Mouse (Mus musculus): ENCODE results near the gene Ttc7b. TPM values are rescaled to one million over a fixed set of nuclear protein-coding genes. Genes with fewer than 3 reads are reported as not detected.

Ttc7b gene
- polyA plus RNA-seq, 1 experiment: 18.2 TPM

- Histone ChIP-seq H3ac (ENCODE audit: control insufficient read depth, insufficient read length) (no peak overlapping the region), H3K36me3 (ENCODE audit: control insufficient read depth, insufficient read depth) (no peaks in the 10 kb centered on the region), H3K4me3 (no peak overlapping the region), H3K4me2 (ENCODE audit: low read depth) (no peak overlapping the region), H3K79me2 (ENCODE audit: control insufficient read depth, insufficient read depth) (no peaks in the 10 kb centered on the region), H3K27me3 (ENCODE audit: control insufficient read depth, insufficient read depth, insufficient read length) (no peaks in the 10 kb centered on the region)
- no peak for TF ChIP-seq POLR2AphosphoS2 (IDR thresholded peaks at IDR 0.05; ENCODE audit: insufficient read length, low read depth)
- TF ChIP-seq REST (IDR thresholded peaks at IDR 0.05; ENCODE audit: insufficient read depth, insufficient read length): no peak
- no peak for TF ChIP-seq CEBPB (IDR thresholded peaks at IDR 0.05; ENCODE audit: insufficient read depth, poor library complexity, severe bottlenecking)
- no peak for TF ChIP-seq MYOG (IDR thresholded peaks at IDR 0.05; ENCODE audit: control insufficient read depth in 1 of 3, insufficient read depth in 1 of 3, insufficient read length in 2 of 3, low read depth in 2 of 3)
- no peak for TF ChIP-seq MAX (IDR thresholded peaks at IDR 0.05; ENCODE audit: low read depth)
Observed at GRCm38 (mm10) chr12:100478615-100479014, 42.0 kb downstream of the Ttc7b start.

GRCm38 (mm10) chr12:100478151-100478550 is 42.5 kb downstream of the Ttc7b start:
- TF ChIP-seq MAX (IDR thresholded peaks at IDR 0.05; ENCODE audit: low read depth) (no peak), E2F4 (IDR thresholded peaks at IDR 0.05; ENCODE audit: insufficient read depth) (no peak)
- H3K4me3 ChIP-seq: no peak overlapping the region
- H3ac ChIP-seq (ENCODE audit: control insufficient read depth, insufficient read length): no peak overlapping the region
- H3K27me3 ChIP-seq (ENCODE audit: control insufficient read depth, insufficient read depth, insufficient read length): no peaks in the 10 kb centered on the region
- no peaks in the 10 kb centered on the region for H3K36me3 ChIP-seq (ENCODE audit: control insufficient read depth, insufficient read depth)
- H3K4me2 ChIP-seq (ENCODE audit: low read depth): no peak overlapping the region
- H3K79me2 ChIP-seq (ENCODE audit: control insufficient read depth, insufficient read depth): no peaks in the 10 kb centered on the region

GRCm38 (mm10) chr12:100477474-100477873 is 43.2 kb downstream of the Ttc7b start:
- H3K4me3 ChIP-seq: no peak overlapping the region
- TF ChIP-seq POLR2A (IDR thresholded peaks at IDR 0.05; ENCODE audit: insufficient read length, low read depth) (no peak), REST (IDR thresholded peaks at IDR 0.05; ENCODE audit: insufficient read depth, insufficient read length) (no peak), TCF12 (IDR thresholded peaks at IDR 0.05; ENCODE audit: insufficient read depth, poor library complexity, severe bottlenecking) (no peak), E2F4 (IDR thresholded peaks at IDR 0.05; ENCODE audit: insufficient read depth) (no peak), POLR2AphosphoS2 (IDR thresholded peaks at IDR 0.05; ENCODE audit: insufficient read length, low read depth) (no peak), SRF (IDR thresholded peaks at IDR 0.05; ENCODE audit: control insufficient read depth, insufficient read length, low read depth) (no peak), MYOD1 (IDR thresholded peaks at IDR 0.05; ENCODE audit: control insufficient read depth in 1 of 3, insufficient read length in 2 of 3, low read depth in 2 of 3) (no peak), CEBPB (IDR thresholded peaks at IDR 0.05; ENCODE audit: insufficient read depth, poor library complexity, severe bottlenecking) (no peak), TCF3 (IDR thresholded peaks at IDR 0.05; ENCODE audit: insufficient read length, low read depth) (no peak), MYOG (IDR thresholded peaks at IDR 0.05; ENCODE audit: control insufficient read depth in 1 of 3, insufficient read depth in 1 of 3, insufficient read length in 2 of 3, low read depth in 2 of 3) (no peak)
- H3K4me2 ChIP-seq (ENCODE audit: low read depth): no peak overlapping the region
- no peaks in the 10 kb centered on the region for H3K79me2 ChIP-seq (ENCODE audit: control insufficient read depth, insufficient read depth)
- no peaks in the 10 kb centered on the region for H3K36me3 ChIP-seq (ENCODE audit: control insufficient read depth, insufficient read depth)
- no peaks in the 10 kb centered on the region for H3K27me3 ChIP-seq (ENCODE audit: control insufficient read depth, insufficient read depth, insufficient read length)
- H3ac ChIP-seq (ENCODE audit: control insufficient read depth, insufficient read length): no peak overlapping the region

DNA sequence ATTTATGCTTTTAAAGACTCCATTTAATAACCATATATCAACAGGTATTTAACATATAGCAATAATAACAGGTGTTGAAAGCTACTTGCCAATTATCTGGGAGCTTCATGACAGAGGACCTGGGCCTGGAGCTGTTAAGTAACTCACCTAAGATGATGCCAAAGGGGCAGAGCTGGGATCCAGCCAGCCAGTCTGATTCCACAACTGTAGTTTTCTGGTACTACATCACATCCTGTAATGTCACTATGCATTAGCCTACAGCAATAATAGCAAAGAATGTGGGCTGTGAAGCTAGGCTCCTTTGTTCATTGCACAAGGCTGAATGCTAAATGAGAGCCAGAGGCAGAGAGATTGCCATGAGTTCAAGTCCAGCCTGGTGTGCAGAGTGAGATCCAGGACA is 44.3 kb downstream of the Ttc7b start:
- H3K4me2 ChIP-seq (ENCODE audit: low read depth): no peak overlapping the region
- H3K4me3 ChIP-seq: no peak overlapping the region
- no peaks in the 10 kb centered on the region for H3K27me3 ChIP-seq (ENCODE audit: control insufficient read depth, insufficient read depth, insufficient read length)
- no peak for TF ChIP-seq POLR2A (IDR thresholded peaks at IDR 0.05; ENCODE audit: insufficient read length, low read depth)
- no peaks in the 10 kb centered on the region for H3K36me3 ChIP-seq (ENCODE audit: control insufficient read depth, insufficient read depth)
- no peak overlapping the region for H3ac ChIP-seq (ENCODE audit: control insufficient read depth, insufficient read length)
- no peaks in the 10 kb centered on the region for H3K79me2 ChIP-seq (ENCODE audit: control insufficient read depth, insufficient read depth)

DNA sequence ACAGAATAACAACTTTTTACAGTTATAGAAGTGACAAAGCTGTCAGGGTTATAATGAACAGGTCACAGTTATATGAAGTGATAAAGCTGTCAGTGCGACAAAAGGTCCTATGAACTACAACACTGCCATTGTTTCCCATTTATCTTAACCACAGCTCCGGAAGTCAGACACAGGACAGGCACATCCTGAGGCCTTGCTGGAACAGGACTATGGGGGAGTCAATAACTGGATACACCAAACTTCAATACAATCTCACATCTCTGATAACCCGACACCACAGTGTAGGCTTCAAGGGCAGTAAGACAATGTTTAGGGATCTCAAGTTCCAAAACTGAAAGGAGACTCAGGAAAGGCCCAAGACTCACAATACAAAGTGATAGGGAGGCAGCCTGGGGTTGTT is 45.1 kb downstream of the Ttc7b start:
- H3K4me2 ChIP-seq (ENCODE audit: low read depth): no peak overlapping the region
- H3K4me3 ChIP-seq: no peak overlapping the region
- no peak for TF ChIP-seq MYOD1 (IDR thresholded peaks at IDR 0.05; ENCODE audit: control insufficient read depth in 1 of 3, insufficient read length in 2 of 3, low read depth in 2 of 3)
- no peak for TF ChIP-seq MAX (IDR thresholded peaks at IDR 0.05; ENCODE audit: low read depth)
- TF ChIP-seq CEBPB (IDR thresholded peaks at IDR 0.05; ENCODE audit: insufficient read depth, poor library complexity, severe bottlenecking): no peak
- no peak for TF ChIP-seq E2F4 (IDR thresholded peaks at IDR 0.05; ENCODE audit: insufficient read depth)
- no peak for TF ChIP-seq POLR2A (IDR thresholded peaks at IDR 0.05; ENCODE audit: insufficient read length, low read depth)
- TF ChIP-seq MYOG (IDR thresholded peaks at IDR 0.05; ENCODE audit: control insufficient read depth in 1 of 3, insufficient read depth in 1 of 3, insufficient read length in 2 of 3, low read depth in 2 of 3): no peak
- no peak for TF ChIP-seq USF1 (IDR thresholded peaks at IDR 0.05; ENCODE audit: low read depth)
- TF ChIP-seq REST (IDR thresholded peaks at IDR 0.05; ENCODE audit: insufficient read depth, insufficient read length): no peak
- H3K79me2 ChIP-seq (ENCODE audit: control insufficient read depth, insufficient read depth): no peaks in the 10 kb centered on the region
- no peak overlapping the region for H3ac ChIP-seq (ENCODE audit: control insufficient read depth, insufficient read length)
- H3K36me3 ChIP-seq (ENCODE audit: control insufficient read depth, insufficient read depth): no peaks in the 10 kb centered on the region
- H3K27me3 ChIP-seq (ENCODE audit: control insufficient read depth, insufficient read depth, insufficient read length): no peaks in the 10 kb centered on the region

GRCm38 (mm10) chr12:100474661-100475321 is 45.8 kb downstream of the Ttc7b start:
- H3K4me2 ChIP-seq (ENCODE audit: low read depth): no peak overlapping the region
- H3K79me2 ChIP-seq (ENCODE audit: control insufficient read depth, insufficient read depth): no peaks in the 10 kb centered on the region
- H3K4me3 ChIP-seq: no peak overlapping the region
- H3K27me3 ChIP-seq (ENCODE audit: control insufficient read depth, insufficient read depth, insufficient read length): no peaks in the 10 kb centered on the region
- no peak overlapping the region for H3ac ChIP-seq (ENCODE audit: control insufficient read depth, insufficient read length)
- H3K36me3 ChIP-seq (ENCODE audit: control insufficient read depth, insufficient read depth): no peaks in the 10 kb centered on the region
- TF ChIP-seq MYOD1 (IDR thresholded peaks at IDR 0.05; ENCODE audit: control insufficient read depth in 1 of 3, insufficient read length in 2 of 3, low read depth in 2 of 3): no peak
- TF ChIP-seq MYOG (IDR thresholded peaks at IDR 0.05; ENCODE audit: control insufficient read depth in 1 of 3, insufficient read depth in 1 of 3, insufficient read length in 2 of 3, low read depth in 2 of 3): no peak
- no peak for TF ChIP-seq MAX (IDR thresholded peaks at IDR 0.05; ENCODE audit: low read depth)
- no peak for TF ChIP-seq POLR2AphosphoS2 (IDR thresholded peaks at IDR 0.05; ENCODE audit: insufficient read length, low read depth)
- no peak for TF ChIP-seq TCF3 (IDR thresholded peaks at IDR 0.05; ENCODE audit: insufficient read length, low read depth)
- no peak for TF ChIP-seq TCF12 (IDR thresholded peaks at IDR 0.05; ENCODE audit: insufficient read depth, poor library complexity, severe bottlenecking)
- TF ChIP-seq SRF (IDR thresholded peaks at IDR 0.05; ENCODE audit: control insufficient read depth, insufficient read length, low read depth): no peak
- no peak for TF ChIP-seq CEBPB (IDR thresholded peaks at IDR 0.05; ENCODE audit: insufficient read depth, poor library complexity, severe bottlenecking)
- no peak for TF ChIP-seq POLR2A (IDR thresholded peaks at IDR 0.05; ENCODE audit: insufficient read length, low read depth)
- no peak for TF ChIP-seq E2F4 (IDR thresholded peaks at IDR 0.05; ENCODE audit: insufficient read depth)
- TF ChIP-seq USF1 (IDR thresholded peaks at IDR 0.05; ENCODE audit: low read depth): no peak
- no peak for TF ChIP-seq REST (IDR thresholded peaks at IDR 0.05; ENCODE audit: insufficient read depth, insufficient read length)
